Mouse (Mus musculus) MEL (cell line): Measurements from ENCODE around the gene Abt1. TPM values are rescaled to one million over a fixed set of nuclear protein-coding genes. Genes with fewer than 3 reads are reported as not detected.
A peak's percentile ranks its signal among the peaks of the same experiment; 100 is the strongest.

Experiments used
- DNase-seq: peaks from one replicate; pipeline ENCODE4 v3.0.0; 2011; ENCODE audit warnings: low read depth, low spot score
- H3K27ac ChIP-seq: 2 replicates; pipeline ENCODE4 v1.5.1; 2012; ENCODE audit warnings: low read depth, mild to moderate bottlenecking, control low read depth, low read length, moderate library complexity; ENCODE audit not compliant: control insufficient read depth
- H3K27me3 ChIP-seq, 2 experiments: fragments of 150-350 bp in 1 of 2; sonication (generic) in 1 of 2; 2 replicates each; pipeline ENCODE4 v1.6.1; 2012; ENCODE audit warnings: low read length in 2 of 2, mild to moderate bottlenecking in 2 of 2, improper control_type of control experiment in 1 of 2, moderate library complexity in 1 of 2; ENCODE audit not compliant: insufficient read depth in 2 of 2, control insufficient read depth in 1 of 2
- H3K36me3 ChIP-seq, 2 experiments: 2 replicates each; pipeline ENCODE4 v1.6.1; 2012 to 2014; ENCODE audit warnings: low read length in 2 of 2, improper control_type of control experiment in 1 of 2, inconsistent platforms in 1 of 2, mild to moderate bottlenecking in 1 of 2; ENCODE audit not compliant: insufficient read depth in 2 of 2, control insufficient read depth in 1 of 2
- H3K4me1 ChIP-seq, 2 experiments: fragments of 150-350 bp in 1 of 2; sonication (generic) in 1 of 2; 2 replicates each; pipeline ENCODE4 v1.6.1; 2012; ENCODE audit warnings: low read length in 2 of 2, improper control_type of control experiment in 1 of 2, mild to moderate bottlenecking in 1 of 2; ENCODE audit not compliant: insufficient read depth in 2 of 2, control insufficient read depth in 1 of 2
- H3K4me3 ChIP-seq, 2 experiments: fragments of 150-350 bp in 1 of 2; sonication (generic) in 1 of 2; 2 replicates each; pipeline ENCODE4 v1.5.1; 2012; ENCODE audit warnings: low read depth in 2 of 2, low read length in 2 of 2, mild to moderate bottlenecking in 2 of 2, moderate library complexity in 2 of 2, control low read depth in 1 of 2, improper control_type of control experiment in 1 of 2; ENCODE audit not compliant: control insufficient read depth in 1 of 2, insufficient read depth in 1 of 2
- H3K79me2 ChIP-seq: 2 replicates; pipeline ENCODE4 v1.6.1; 2012; ENCODE audit warnings: mild to moderate bottlenecking, low read length, moderate library complexity; ENCODE audit not compliant: control insufficient read depth, poor library complexity, insufficient read depth
- H3K9ac ChIP-seq: 2 replicates; pipeline ENCODE4 v1.6.1; 2012; ENCODE audit warnings: low read depth, mild to moderate bottlenecking, control low read depth, low read length, moderate library complexity; ENCODE audit not compliant: control insufficient read depth, poor library complexity, severe bottlenecking
- H3K9me3 ChIP-seq: fragments of 150-350 bp; sonication (generic); replicated peaks from 2 replicates; pipeline ENCODE4 v1.6.1; 2012; ENCODE audit warnings: mild to moderate bottlenecking, low read length, improper control_type of control experiment, moderate library complexity; ENCODE audit not compliant: insufficient read depth
- E2F4 ChIP-seq: IDR thresholded peaks from 2 replicates; pipeline ENCODE4 v1.6.1; 2011; ENCODE audit warnings: low read depth, low read length, improper control_type of control experiment, borderline replicate concordance
- ETS1 ChIP-seq: IDR thresholded peaks from 2 replicates; pipeline ENCODE4 v1.6.1; 2012; ENCODE audit warnings: low read depth, mild to moderate bottlenecking, inconsistent platforms, low read length, improper control_type of control experiment, moderate library complexity
- GATA1 ChIP-seq: IDR thresholded peaks from 2 replicates; pipeline ENCODE4 v1.6.1; 2011; ENCODE audit warnings: low read depth, low read length, improper control_type of control experiment
- HCFC1 ChIP-seq: IDR thresholded peaks from 2 replicates; pipeline ENCODE4 v1.6.1; 2012; ENCODE audit warnings: low read depth, mild to moderate bottlenecking, inconsistent platforms, low read length, improper control_type of control experiment, moderate library complexity
- MAFK ChIP-seq: IDR thresholded peaks from 2 replicates; pipeline ENCODE4 v1.6.1; 2011; ENCODE audit warnings: low read depth, mild to moderate bottlenecking, low read length, improper control_type of control experiment, borderline replicate concordance
- MAZ ChIP-seq: IDR thresholded peaks from 2 replicates; pipeline ENCODE4 v1.6.1; 2012; ENCODE audit warnings: low read depth, mild to moderate bottlenecking, inconsistent platforms, low read length, improper control_type of control experiment
- MYB ChIP-seq: IDR thresholded peaks from 2 replicates; pipeline ENCODE4 v1.6.1; 2011; ENCODE audit warnings: mild to moderate bottlenecking, low read depth, low read length, improper control_type of control experiment
- MYC ChIP-seq: IDR thresholded peaks from 2 replicates; pipeline ENCODE4 v1.6.1; 2011; ENCODE audit warnings: low read depth, mild to moderate bottlenecking, low read length, improper control_type of control experiment, moderate library complexity
- NRF1 ChIP-seq: IDR thresholded peaks from 2 replicates; pipeline ENCODE4 v1.6.1; 2014; ENCODE audit warnings: low read depth, mild to moderate bottlenecking, inconsistent platforms, low read length, improper control_type of control experiment, moderate library complexity; ENCODE audit not compliant: poor library complexity, insufficient read depth, severe bottlenecking
- SIN3A ChIP-seq: IDR thresholded peaks from 2 replicates; pipeline ENCODE4 v1.6.1; 2012; ENCODE audit warnings: low read length, improper control_type of control experiment, inconsistent platforms
- TAL1 ChIP-seq: IDR thresholded peaks from 2 replicates; pipeline ENCODE4 v1.6.1; 2012; ENCODE audit warnings: mild to moderate bottlenecking, inconsistent platforms, low read length, moderate library complexity, mixed read lengths
- TBP ChIP-seq: IDR thresholded peaks from 2 replicates; pipeline ENCODE4 v1.8.0; 2011; ENCODE audit warnings: low read depth, low read length, improper control_type of control experiment
- TCF12 ChIP-seq: IDR thresholded peaks from 2 replicates; pipeline ENCODE4 v1.6.1; 2014; ENCODE audit warnings: low read depth, mild to moderate bottlenecking, inconsistent platforms, low read length, improper control_type of control experiment, moderate library complexity
- UBTF ChIP-seq: IDR thresholded peaks from 2 replicates; pipeline ENCODE4 v1.6.1; 2012; ENCODE audit warnings: low read depth, mild to moderate bottlenecking, inconsistent platforms, low read length, improper control_type of control experiment, moderate library complexity, borderline replicate concordance; ENCODE audit not compliant: insufficient read depth
- USF1 ChIP-seq: IDR thresholded peaks from 2 replicates; pipeline ENCODE4 v1.6.1; 2014; ENCODE audit warnings: low read depth, mild to moderate bottlenecking, inconsistent platforms, low read length, improper control_type of control experiment, moderate library complexity
- USF2 ChIP-seq, 2 experiments: IDR thresholded peaks; 2 replicates each; pipeline ENCODE4 v1.6.1; 2011 to 2012; ENCODE audit warnings: improper control_type of control experiment in 2 of 2, low read length in 2 of 2, borderline replicate concordance in 1 of 2, inconsistent platforms in 1 of 2, low read depth in 1 of 2, mild to moderate bottlenecking in 1 of 2; ENCODE audit not compliant: insufficient read depth in 1 of 2
- ZC3H11A ChIP-seq: IDR thresholded peaks from 2 replicates; pipeline ENCODE4 v1.6.1; 2012; ENCODE audit warnings: low read depth, mild to moderate bottlenecking, inconsistent platforms, low read length, improper control_type of control experiment
- ZMIZ1 ChIP-seq: IDR thresholded peaks from 2 replicates; pipeline ENCODE4 v1.6.1; 2012; ENCODE audit warnings: low read depth, mild to moderate bottlenecking, inconsistent platforms, low read length, improper control_type of control experiment, moderate library complexity
- ZNF384 ChIP-seq: IDR thresholded peaks from 2 replicates; pipeline ENCODE4 v1.6.1; 2012; ENCODE audit warnings: low read depth, mild to moderate bottlenecking, inconsistent platforms, low read length, improper control_type of control experiment
- polyA plus RNA-seq, 2 experiments: library from polyadenylated mRNA; stranded (reverse) in 1 of 2; unstranded in 1 of 2; fragments of >175 nt in 1 of 2; fragments of >200 nt in 1 of 2; gene quantifications; 2 replicates each; pipeline versions ENCODE4 v1.2.1 to v1.2.4; 2012; ENCODE audit warnings: low replicate concordance in 2 of 2, low read depth in 1 of 2; ENCODE audit not compliant: insufficient read length in 2 of 2, insufficient read depth in 1 of 2, missing spikeins in 1 of 2
- total RNA-seq: library from RNA; depleted of rRNA; stranded (reverse); fragments of 300-350 nt; gene quantifications from 2 replicates; pipeline ENCODE4 v1.2.3, GENCODE M21; 2012

Gene Abt1
- total and polyA plus RNA-seq, 3 experiments: 14.2 to 16.2 TPM; not detected in 1

DNA sequence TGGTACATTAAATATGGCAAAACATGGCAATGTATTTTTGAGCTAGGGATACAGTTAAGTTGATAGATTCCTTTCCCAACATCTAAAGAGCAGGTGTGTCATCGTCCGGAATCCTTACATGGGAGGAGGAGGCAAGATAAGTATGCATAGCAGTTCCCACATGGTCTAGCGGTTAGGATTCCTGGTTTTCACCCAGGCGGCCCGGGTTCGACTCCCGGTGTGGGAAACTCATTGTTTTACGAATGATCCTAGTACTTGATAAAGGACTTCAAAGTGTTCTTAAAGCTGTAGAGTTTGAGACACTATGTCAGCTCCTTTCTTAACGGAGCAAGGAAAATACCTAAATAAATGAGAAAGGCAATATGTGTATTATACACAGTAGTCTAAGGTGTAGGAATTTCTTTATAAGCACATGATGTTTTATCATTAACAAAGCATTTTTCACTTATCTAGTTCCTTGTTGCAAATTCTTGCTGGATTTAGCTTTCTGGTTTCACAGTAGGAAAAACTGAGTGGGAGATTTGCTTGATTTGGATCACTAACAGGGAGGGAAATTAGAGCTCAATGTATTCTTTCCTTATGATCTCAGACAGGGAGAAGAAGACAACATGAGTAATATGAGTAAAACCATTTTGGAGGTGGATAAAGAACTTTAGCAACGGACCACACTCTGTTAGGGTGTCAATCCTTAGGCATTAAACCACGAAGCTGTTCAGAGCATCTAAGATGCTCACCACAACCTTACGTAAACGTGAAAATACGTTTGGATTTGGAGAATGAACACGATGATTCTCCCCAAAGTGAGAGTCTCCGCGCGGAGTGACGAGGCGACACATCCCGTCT, 39.9 kb upstream of the Abt1 start:
- TF ChIP-seq TCF12: no peak
- no peak for TF ChIP-seq USF2 (IDR thresholded peaks at IDR 0.05; ENCODE audit: borderline replicate concordance in 1 of 2, insufficient read depth in 1 of 2, low read depth in 1 of 2, low read length in 2 of 2)
- TF ChIP-seq HCFC1: no peak
- TF ChIP-seq UBTF: 0 out of 2 replicates have a peak, but pooled peaks have one; percentile 9
- no peak for TF ChIP-seq ZMIZ1
- TF ChIP-seq TBP: peak; percentile 100
- TF ChIP-seq MAFK: peak; percentile 95
- TF ChIP-seq MYB: no peak
- TF ChIP-seq NRF1: no peak
- TF ChIP-seq USF1: no peak
- peak; percentile 80 for TF ChIP-seq GATA1
- no peak for TF ChIP-seq SIN3A
- TF ChIP-seq ETS1: no peak
- TF ChIP-seq ZC3H11A: no peak
- peak; percentile 4; the same call in 1 of the 2 replicates for TF ChIP-seq TAL1
- peak; percentile 17; the same call in 1 of the 2 replicates for TF ChIP-seq MYC
- TF ChIP-seq E2F4: no peak
- H3K79me2 ChIP-seq: no peaks in the 10 kb centered on the region
- peak overlapping the region; percentile 41 to 66 for H3K4me3 ChIP-seq
- H3K9ac ChIP-seq: peak overlapping the region; percentile 54
- DNase-seq: peak; percentile 86
- H3K4me1 ChIP-seq: peaks cover 0 to 14% of the 10 kb centered on the region in 2 experiments; a peak in 2 of 4 replicates
- no peaks in the 10 kb centered on the region for H3K27me3 ChIP-seq
- H3K36me3 ChIP-seq: peaks cover 0 to 13% of the 10 kb centered on the region in 2 experiments; a peak in 2 of 4 replicates
- H3K9me3 ChIP-seq: no peaks in the 10 kb centered on the region
- no peak overlapping the region for H3K27ac ChIP-seq

DNA sequence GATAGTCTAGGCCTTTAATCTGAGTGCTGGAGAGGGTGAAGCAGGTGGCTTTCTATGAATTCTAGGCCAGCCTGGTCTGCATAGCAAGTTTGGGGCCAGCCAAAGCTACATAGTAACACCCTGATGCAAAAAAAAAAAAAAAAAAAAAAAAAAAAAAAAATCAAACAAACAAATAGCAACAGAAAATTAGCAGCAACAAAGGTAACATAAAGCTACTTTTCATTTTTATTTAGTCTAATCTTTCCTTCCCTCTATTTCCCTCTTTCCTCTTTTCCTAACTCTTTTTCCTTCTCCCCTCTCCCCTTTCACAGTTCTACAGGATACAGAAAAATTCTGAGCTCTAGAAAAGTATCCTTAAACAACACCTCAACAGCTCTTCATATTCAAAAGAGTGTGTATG, 39.0 kb upstream of the Abt1 start:
- Histone ChIP-seq H3K27me3 (no peaks in the 10 kb centered on the region), H3K9me3 (no peaks in the 10 kb centered on the region), H3K27ac (no peak overlapping the region), H3K36me3 (peaks cover 0 to 13% of the 10 kb centered on the region in 2 experiments; a peak in 2 of 4 replicates), H3K4me1 (peaks cover 0 to 18% of the 10 kb centered on the region in 2 experiments; a peak in 2 of 4 replicates), H3K79me2 (no peaks in the 10 kb centered on the region), H3K9ac (no peak overlapping the region), H3K4me3 (no peak overlapping the region)
- TF ChIP-seq MAZ (no peak), ZNF384 (peak; percentile 65)
- no peak for DNase-seq
